Mouse (Mus musculus): Measurements from ENCODE around the gene Gm45140.

GRCm38 (mm10) chr6:87774909-87775308 lies 60.7 kb downstream of the Gm45140 start:
- TF ChIP-seq TAL1 (IDR thresholded peaks at IDR 0.05; ENCODE audit: low read length) (no peak), GATA1 (IDR thresholded peaks at IDR 0.05; ENCODE audit: low read length) (no peak)
